Mouse (Mus musculus): Measurements from ENCODE around the gene Stxbp3. TPM values are rescaled to one million over a fixed set of nuclear protein-coding genes. Genes with fewer than 3 reads are reported as not detected.
"Not testable (repeated sequence)": the region's sequence is repeated elsewhere in the genome, so short reads cannot be mapped to it uniquely, and the experiment has no call there.

Stxbp3 gene
- total RNA-seq, 4 experiments from 2014 or later: 22.8 to 39.8 (median 30.9) TPM

- DNase-seq (ENCODE audit: low spot score in 2 of 2): no peak
Observed at GRCm38 (mm10) chr3:108857124-108857470, 16.8 kb upstream of the Stxbp3 start.

GRCm38 (mm10) chr3:108856386-108857123 is 16.2 kb upstream of the Stxbp3 start:
- DNase-seq (ENCODE audit: low spot score in 2 of 2): no peak

GRCm38 (mm10) chr3:108855864-108856263 is 15.5 kb upstream of the Stxbp3 start:
- no peak for DNase-seq (ENCODE audit: low spot score in 2 of 2)

GRCm38 (mm10) chr3:108855371-108855770 is 15.0 kb upstream of the Stxbp3 start:
- DNase-seq (ENCODE audit: low spot score in 2 of 2): peak; percentile 90 to 92

GRCm38 (mm10) chr3:108853266-108853665 is 12.9 kb upstream of the Stxbp3 start:
- DNase-seq (ENCODE audit: low spot score in 2 of 2): no peak

- no peak for DNase-seq (ENCODE audit: low spot score in 2 of 2)
Observed at GRCm38 (mm10) chr3:108851996-108852697, 11.8 kb upstream of the Stxbp3 start.

GRCm38 (mm10) chr3:108851554-108851953 is 11.2 kb upstream of the Stxbp3 start:
- DNase-seq (ENCODE audit: low spot score in 2 of 2): no peak

- no peak for DNase-seq (ENCODE audit: low spot score in 2 of 2)
Observed at GRCm38 (mm10) chr3:108851075-108851474, 10.7 kb upstream of the Stxbp3 start.

- no peak for DNase-seq (ENCODE audit: low spot score in 2 of 2)
Observed at GRCm38 (mm10) chr3:108850506-108850905, 10.2 kb upstream of the Stxbp3 start.

- no peak for DNase-seq (ENCODE audit: low spot score in 2 of 2)
Observed at GRCm38 (mm10) chr3:108846616-108847015, 6.3 kb upstream of the Stxbp3 start.

- DNase-seq (ENCODE audit: low spot score in 2 of 2): no peak
Observed at GRCm38 (mm10) chr3:108844521-108844920, 4.2 kb upstream of the Stxbp3 start.

- DNase-seq (ENCODE audit: low spot score in 2 of 2): no peak
Observed at GRCm38 (mm10) chr3:108844026-108844425, 3.7 kb upstream of the Stxbp3 start.

- DNase-seq (ENCODE audit: low spot score in 2 of 2): no peak
Observed at GRCm38 (mm10) chr3:108840716-108841054, 359 bp upstream of the Stxbp3 start.

GRCm38 (mm10) chr3:108839647-108839999 is 703 bp downstream of the Stxbp3 start:
- DNase-seq (ENCODE audit: low spot score in 2 of 2): no peak

- no peak for DNase-seq (ENCODE audit: low spot score in 2 of 2)
Observed at GRCm38 (mm10) chr3:108838980-108839379, 1.3 kb downstream of the Stxbp3 start.

- DNase-seq (ENCODE audit: low spot score in 2 of 2): no peak
Observed at GRCm38 (mm10) chr3:108836931-108837330, 3.4 kb downstream of the Stxbp3 start.

GRCm38 (mm10) chr3:108833717-108834116 is 6.6 kb downstream of the Stxbp3 start:
- not testable (repeated sequence) for DNase-seq (ENCODE audit: low spot score in 2 of 2)

- no peak for DNase-seq (ENCODE audit: low spot score in 2 of 2)
Observed at GRCm38 (mm10) chr3:108831750-108832149, 8.6 kb downstream of the Stxbp3 start.

- no peak for DNase-seq (ENCODE audit: low spot score in 2 of 2)
Observed at GRCm38 (mm10) chr3:108830493-108830892, 9.8 kb downstream of the Stxbp3 start.

- no peak for DNase-seq (ENCODE audit: low spot score in 2 of 2)
Observed at GRCm38 (mm10) chr3:108815631-108816030, 24.7 kb downstream of the Stxbp3 start.

- DNase-seq (ENCODE audit: low spot score in 2 of 2): no peak
Observed at GRCm38 (mm10) chr3:108810747-108811263, 29.5 kb downstream of the Stxbp3 start.

- DNase-seq (ENCODE audit: low spot score in 2 of 2): peak; percentile 25 to 29
Observed at GRCm38 (mm10) chr3:108805622-108806021, 34.7 kb downstream of the Stxbp3 start.

GRCm38 (mm10) chr3:108798375-108798774 is 42.0 kb downstream of the Stxbp3 start:
- no peak for DNase-seq (ENCODE audit: low spot score in 2 of 2)

Measured in layer of hippocampus, adult 8-10 months (tissue).